Mouse (Mus musculus) liver, adult 2 months (tissue): ENCODE measurements around the gene Kcnh4.

Source experiments
- CTCF ChIP-seq: fragments of 200-500 bp; IDR thresholded peaks from 2 replicates; pipeline ENCODE4 v1.5.1; 2011; ENCODE audit warnings: low read depth, low read length, control low read depth
- POLR2A ChIP-seq: fragments of 200-500 bp; IDR thresholded peaks from 2 replicates; pipeline ENCODE4 v1.6.1; 2011; ENCODE audit warnings: low read length, control low read depth; ENCODE audit not compliant: insufficient read depth; ENCODE audit errors: extremely low read depth

- no peak for TF ChIP-seq POLR2A
- no peak for TF ChIP-seq CTCF
These were observed 48.8 kb downstream of the Kcnh4 start for GRCm38 (mm10) chr11:100710977-100711376.
